Mouse (Mus musculus): ENCODE data around the gene Chrna4. TPM values are rescaled to one million over a fixed set of nuclear protein-coding genes. Genes with fewer than 3 reads are reported as not detected.
A peak's percentile ranks its signal among the peaks of the same experiment; 100 is the strongest.

Gene Chrna4
- polyA plus RNA-seq (2015; fragmentation: Nextera tagmentation; extraction: Ambion mirVana), result 0.94 and 1.1 TPM in 2 replicates

- no peaks in the 10 kb centered on the region for H3K36me3 ChIP-seq (replicated peaks)
- H3K4me2 ChIP-seq, result no peak within 1 kb of the TSS
- 43% methylated on average over 3 of the region's 3 CpGs for WGBS (ENCODE audit: insufficient replicate concordance)
- no peak within 1 kb of the TSS for H3K9ac ChIP-seq
- peaks cover 12% of the 10 kb centered on the region for H3K4me1 ChIP-seq (replicated peaks)
- no peak within 1 kb of the TSS for H3K4me3 ChIP-seq (replicated peaks)
- peaks cover 41% of the 10 kb centered on the region for H3K27me3 ChIP-seq
- no peaks in the 10 kb centered on the region for H3K9me3 ChIP-seq (replicated peaks)
- ATAC-seq (ENCODE audit: insufficient read depth), result peak; percentile 50; the same call in 1 of the 2 replicates
- H3K27ac ChIP-seq (replicated peaks), result peak within 1 kb of the TSS; percentile 51; the same call in 1 of the 2 replicates
Observed at GRCm38 (mm10) chr2:181043437-181043836, at the start of gene Chrna4. Gene Chrna4, minus strand, starts transcription at chr2:181043546.

GRCm38 (mm10) chr2:181090123-181090522 lies 46.8 kb upstream of the Chrna4 start:
- H3K27me3 ChIP-seq, result peaks cover 16% of the 10 kb centered on the region; the same call in 1 of the 2 replicates

GRCm38 (mm10) chr2:181084997-181085396 lies 41.7 kb upstream of the Chrna4 start:
- Histone ChIP-seq H3K4me3 (replicated peaks) (no peak overlapping the region), H3K4me1 (replicated peaks) (peaks cover 37% of the 10 kb centered on the region), H3K36me3 (replicated peaks) (no peaks in the 10 kb centered on the region), H3K27me3 (peaks cover 2% of the 10 kb centered on the region; the same call in 1 of the 2 replicates), H3K4me2 (no peak overlapping the region), H3K9ac (no peak overlapping the region), H3K27ac (replicated peaks) (no peak overlapping the region), H3K9me3 (replicated peaks) (no peaks in the 10 kb centered on the region)
- no peak for ATAC-seq (ENCODE audit: insufficient read depth)
- 52% methylated on average over 8 of the region's 8 CpGs for WGBS (ENCODE audit: insufficient replicate concordance)

More at GRCm38 (mm10) chr2:181090123-181090522, 46.8 kb upstream of the Chrna4 start:
- Histone ChIP-seq H3K4me1 (replicated peaks) (peaks cover 12% of the 10 kb centered on the region), H3K4me3 (replicated peaks) (no peak overlapping the region), H3K9ac (no peak overlapping the region), H3K4me2 (no peak overlapping the region; the same call in 1 of the 2 replicates), H3K36me3 (replicated peaks) (no peaks in the 10 kb centered on the region), H3K27ac (replicated peaks) (no peak overlapping the region), H3K9me3 (replicated peaks) (no peaks in the 10 kb centered on the region)
- WGBS (ENCODE audit: insufficient replicate concordance), result 30% methylated on average over 3 of the region's 3 CpGs
- no peak for ATAC-seq (ENCODE audit: insufficient read depth)

- Histone ChIP-seq H3K4me2 (no peak overlapping the region), H3K4me1 (replicated peaks) (peaks cover 48% of the 10 kb centered on the region), H3K27me3 (peaks cover 2% of the 10 kb centered on the region; the same call in 1 of the 2 replicates), H3K9ac (no peak overlapping the region), H3K4me3 (replicated peaks) (no peak overlapping the region), H3K36me3 (replicated peaks) (no peaks in the 10 kb centered on the region), H3K9me3 (replicated peaks) (no peaks in the 10 kb centered on the region), H3K27ac (replicated peaks) (no peak overlapping the region)
- no peak for ATAC-seq (ENCODE audit: insufficient read depth)
- WGBS (ENCODE audit: insufficient replicate concordance), result 36% methylated on average over 4 of the region's 4 CpGs
Observed at GRCm38 (mm10) chr2:181083945-181084344, 40.6 kb upstream of the Chrna4 start.

GRCm38 (mm10) chr2:181080886-181081285 lies 37.5 kb upstream of the Chrna4 start:
- peak; percentile 75 for ATAC-seq (ENCODE audit: insufficient read depth)
- H3K4me2 ChIP-seq, result peak overlapping the region; percentile 78
- peak overlapping the region; percentile 59 for H3K4me3 ChIP-seq (replicated peaks)
- H3K36me3 ChIP-seq (replicated peaks), result no peaks in the 10 kb centered on the region
- no peaks in the 10 kb centered on the region for H3K9me3 ChIP-seq (replicated peaks)
- H3K9ac ChIP-seq, result peak overlapping the region; percentile 54; the same call in 1 of the 2 replicates
- 42% methylated on average over 5 of the region's 5 CpGs for WGBS (ENCODE audit: insufficient replicate concordance)
- H3K27me3 ChIP-seq, result peaks cover 10% of the 10 kb centered on the region
- H3K4me1 ChIP-seq (replicated peaks), result peaks cover 55% of the 10 kb centered on the region
- peak overlapping the region; percentile 69 for H3K27ac ChIP-seq (replicated peaks)

GRCm38 (mm10) chr2:181079518-181079917 lies 36.2 kb upstream of the Chrna4 start:
- peaks cover 17% of the 10 kb centered on the region for H3K27me3 ChIP-seq
- 38% methylated on average over 2 of the region's 2 CpGs for WGBS (ENCODE audit: insufficient replicate concordance)
- H3K4me2 ChIP-seq, result peak overlapping the region; percentile 78
- H3K4me1 ChIP-seq (replicated peaks), result peaks cover 55% of the 10 kb centered on the region
- peak overlapping the region; percentile 14; the same call in 1 of the 2 replicates for H3K4me3 ChIP-seq (replicated peaks)
- H3K9ac ChIP-seq, result peak overlapping the region; percentile 19; the same call in 1 of the 2 replicates
- no peaks in the 10 kb centered on the region for H3K9me3 ChIP-seq (replicated peaks)
- peak; percentile 84 for ATAC-seq (ENCODE audit: insufficient read depth)
- no peaks in the 10 kb centered on the region for H3K36me3 ChIP-seq (replicated peaks)
- peak overlapping the region; percentile 83 for H3K27ac ChIP-seq (replicated peaks)

GRCm38 (mm10) chr2:181078908-181079307 lies 35.6 kb upstream of the Chrna4 start:
- no peak overlapping the region for H3K9ac ChIP-seq
- peaks cover 55% of the 10 kb centered on the region for H3K4me1 ChIP-seq (replicated peaks)
- WGBS (ENCODE audit: insufficient replicate concordance), result 61% methylated on average over 2 of the region's 2 CpGs
- H3K9me3 ChIP-seq (replicated peaks), result no peaks in the 10 kb centered on the region
- no peak overlapping the region for H3K4me3 ChIP-seq (replicated peaks)
- H3K27ac ChIP-seq (replicated peaks), result peak overlapping the region; percentile 83
- no peaks in the 10 kb centered on the region for H3K36me3 ChIP-seq (replicated peaks)
- H3K4me2 ChIP-seq, result peak overlapping the region; percentile 78
- H3K27me3 ChIP-seq, result peaks cover 21% of the 10 kb centered on the region
- ATAC-seq (ENCODE audit: insufficient read depth), result peak; percentile 71

- WGBS (ENCODE audit: insufficient replicate concordance), result 74% methylated on average over 12 of the region's 12 CpGs
- H3K4me1 ChIP-seq (replicated peaks), result peaks cover 23% of the 10 kb centered on the region
- no peak overlapping the region for H3K9ac ChIP-seq
- no peaks in the 10 kb centered on the region for H3K36me3 ChIP-seq (replicated peaks)
- H3K4me2 ChIP-seq, result no peak overlapping the region
- no peak overlapping the region for H3K4me3 ChIP-seq (replicated peaks)
- no peak for ATAC-seq (ENCODE audit: insufficient read depth)
- H3K27me3 ChIP-seq, result peaks cover 37% of the 10 kb centered on the region
- no peak overlapping the region for H3K27ac ChIP-seq (replicated peaks)
- no peaks in the 10 kb centered on the region for H3K9me3 ChIP-seq (replicated peaks)
Observed at GRCm38 (mm10) chr2:181075501-181075900, 32.2 kb upstream of the Chrna4 start.

GRCm38 (mm10) chr2:181072403-181072714 lies 29.0 kb upstream of the Chrna4 start:
- H3K9me3 ChIP-seq (replicated peaks), result no peaks in the 10 kb centered on the region
- H3K27me3 ChIP-seq, result peaks cover 50% of the 10 kb centered on the region
- H3K9ac ChIP-seq, result no peak overlapping the region
- WGBS (ENCODE audit: insufficient replicate concordance), result 0% methylated on average over 1 of the region's 1 CpGs
- no peak overlapping the region for H3K27ac ChIP-seq (replicated peaks)
- no peak overlapping the region for H3K4me3 ChIP-seq (replicated peaks)
- H3K36me3 ChIP-seq (replicated peaks), result no peaks in the 10 kb centered on the region
- H3K4me1 ChIP-seq (replicated peaks), result no peaks in the 10 kb centered on the region; the same call in 1 of the 2 replicates
- no peak overlapping the region for H3K4me2 ChIP-seq
- peak; percentile 23; the same call in 1 of the 2 replicates for ATAC-seq (ENCODE audit: insufficient read depth)

- ATAC-seq (ENCODE audit: insufficient read depth), result peak; percentile 34; the same call in 1 of the 2 replicates
- Histone ChIP-seq H3K27ac (replicated peaks) (no peak overlapping the region), H3K4me3 (replicated peaks) (no peak overlapping the region), H3K9ac (no peak overlapping the region), H3K4me2 (no peak overlapping the region), H3K4me1 (replicated peaks) (no peaks in the 10 kb centered on the region; the same call in 1 of the 2 replicates), H3K27me3 (peaks cover 50% of the 10 kb centered on the region), H3K36me3 (replicated peaks) (no peaks in the 10 kb centered on the region), H3K9me3 (replicated peaks) (no peaks in the 10 kb centered on the region)
- 42% methylated on average over 7 of the region's 7 CpGs for WGBS (ENCODE audit: insufficient replicate concordance)
Observed at GRCm38 (mm10) chr2:181071706-181072402, 28.5 kb upstream of the Chrna4 start.

GRCm38 (mm10) chr2:181070136-181070535 lies 26.8 kb upstream of the Chrna4 start:
- Histone ChIP-seq H3K9ac (no peak overlapping the region), H3K27ac (replicated peaks) (no peak overlapping the region), H3K9me3 (replicated peaks) (no peaks in the 10 kb centered on the region), H3K4me1 (replicated peaks) (no peaks in the 10 kb centered on the region; the same call in 1 of the 2 replicates), H3K4me2 (no peak overlapping the region), H3K27me3 (peaks cover 44% of the 10 kb centered on the region), H3K36me3 (replicated peaks) (no peaks in the 10 kb centered on the region), H3K4me3 (replicated peaks) (no peak overlapping the region)
- 43% methylated on average over 7 of the region's 7 CpGs for WGBS (ENCODE audit: insufficient replicate concordance)
- no peak for ATAC-seq (ENCODE audit: insufficient read depth)

Measured in liver, embryonic 15.5 days (tissue).